Mouse (Mus musculus) kidney, embryonic 16.5 days (tissue): Measurements from ENCODE around the gene Gnrhr. TPM values are rescaled to one million over a fixed set of nuclear protein-coding genes. Genes with fewer than 3 reads are reported as not detected.

ENCODE experiments used
- ATAC-seq: fragments of 200-750 bp; cut with Nextera tagmentation; 2 replicates; pipeline ENCODE4 v1.8.0; 2017; ENCODE audit warnings: moderate TSS enrichment; ENCODE audit not compliant: low FRiP score, low TSS enrichment
- H3K27ac ChIP-seq: fragments of 300-500 bp; sonication (generic); 2 replicates; pipeline ENCODE4 v1.5.1; 2014; ENCODE audit warnings: low read length
- H3K27me3 ChIP-seq: fragments of 300-500 bp; sonication (generic); 2 replicates; pipeline ENCODE4 v1.6.1; 2014; ENCODE audit warnings: low read length, control low read depth, mixed read lengths; ENCODE audit not compliant: insufficient read depth
- H3K36me3 ChIP-seq: fragments of 300-500 bp; sonication (generic); 2 replicates; pipeline ENCODE4 v1.6.1; 2014; ENCODE audit warnings: low read length, control low read depth, mixed read lengths; ENCODE audit not compliant: insufficient read depth
- H3K4me1 ChIP-seq: fragments of 300-500 bp; sonication (generic); 2 replicates; pipeline ENCODE4 v1.6.1; 2014; ENCODE audit warnings: low read length, control low read depth, mixed read lengths; ENCODE audit not compliant: insufficient read depth
- H3K4me2 ChIP-seq: fragments of 300-500 bp; sonication (generic); replicated peaks from 2 replicates; pipeline ENCODE4 v1.6.1; 2014; ENCODE audit warnings: low read depth, low read length
- H3K4me3 ChIP-seq: fragments of 300-500 bp; sonication (generic); 2 replicates; pipeline ENCODE4 v1.5.1; 2014; ENCODE audit warnings: mild to moderate bottlenecking, low read length
- H3K9ac ChIP-seq: fragments of 300-500 bp; sonication (generic); replicated peaks from 2 replicates; pipeline ENCODE4 v1.6.1; 2014; ENCODE audit warnings: low read length
- H3K9me3 ChIP-seq: fragments of 300-500 bp; sonication (generic); 2 replicates; pipeline ENCODE4 v1.6.1; 2016; ENCODE audit warnings: low read length, control low read depth
- WGBS: fragments of 180-500 bp; shearing (Covaris S2); extraction: QIAGEN DNeasy Blood & Tissue Kit; methylation state at CpG from one replicate; pipeline ENCODE4 v1.1.7; 2014; 5-methylcytosine and 5-hydroxymethylcytosine counted together
- polyA plus RNA-seq: library from polyadenylated mRNA; unstranded; fragments of >200 nt; fragmentation: Nextera tagmentation; extraction: Ambion mirVana; gene quantifications from 2 replicates; pipeline ENCODE4 v1.2.1, GENCODE M21; 2015

Gnrhr gene
- polyA plus RNA-seq = not detected in 2 replicates

GRCm38 (mm10) chr5:86197801-86198200, at the start of gene Gnrhr:
Gene Gnrhr, minus strand, starts transcription at chr5:86197901.
- Histone ChIP-seq H3K9ac (no peak within 1 kb of the TSS), H3K27me3 (no peaks in the 10 kb centered on the region), H3K4me2 (no peak within 1 kb of the TSS), H3K4me3 (no peak within 1 kb of the TSS), H3K4me1 (no peaks in the 10 kb centered on the region), H3K27ac (no peak within 1 kb of the TSS), H3K9me3 (no peaks in the 10 kb centered on the region), H3K36me3 (no peaks in the 10 kb centered on the region)
- 90% methylated on average over 10 of the region's 10 CpGs for WGBS
- ATAC-seq = no peak

GRCm38 (mm10) chr5:86246559-86246958, 48.9 kb upstream of the Gnrhr start:
- no peak overlapping the region for H3K4me3 ChIP-seq
- no peaks in the 10 kb centered on the region for H3K27me3 ChIP-seq
- H3K9me3 ChIP-seq = no peaks in the 10 kb centered on the region
- ATAC-seq = no peak
- no peak overlapping the region for H3K27ac ChIP-seq
- WGBS = 92% methylated on average over 11 of the region's 11 CpGs
- H3K36me3 ChIP-seq = no peaks in the 10 kb centered on the region
- no peak overlapping the region for H3K9ac ChIP-seq
- H3K4me2 ChIP-seq = no peak overlapping the region
- H3K4me1 ChIP-seq = no peaks in the 10 kb centered on the region

- Histone ChIP-seq H3K9ac (no peak overlapping the region), H3K4me3 (no peak overlapping the region), H3K36me3 (no peaks in the 10 kb centered on the region), H3K9me3 (no peaks in the 10 kb centered on the region), H3K27ac (no peak overlapping the region), H3K27me3 (no peaks in the 10 kb centered on the region), H3K4me2 (no peak overlapping the region), H3K4me1 (no peaks in the 10 kb centered on the region)
- ATAC-seq = no peak
- WGBS = 62% methylated on average over 1 of the region's 1 CpGs
Observed at GRCm38 (mm10) chr5:86244880-86245279, 47.2 kb upstream of the Gnrhr start.

GRCm38 (mm10) chr5:86244275-86244674, 46.6 kb upstream of the Gnrhr start:
- no peak overlapping the region for H3K27ac ChIP-seq
- H3K27me3 ChIP-seq = no peaks in the 10 kb centered on the region
- H3K9me3 ChIP-seq = no peaks in the 10 kb centered on the region
- no peak overlapping the region for H3K4me2 ChIP-seq
- ATAC-seq = no peak
- no peak overlapping the region for H3K9ac ChIP-seq
- H3K36me3 ChIP-seq = no peaks in the 10 kb centered on the region
- H3K4me1 ChIP-seq = no peaks in the 10 kb centered on the region
- H3K4me3 ChIP-seq = no peak overlapping the region
- WGBS = 81% methylated on average over 3 of the region's 3 CpGs

GRCm38 (mm10) chr5:86227156-86227853, 29.6 kb upstream of the Gnrhr start:
- no peaks in the 10 kb centered on the region for H3K36me3 ChIP-seq
- H3K27me3 ChIP-seq = no peaks in the 10 kb centered on the region
- no peak overlapping the region for H3K27ac ChIP-seq
- no peak overlapping the region for H3K4me2 ChIP-seq
- no peaks in the 10 kb centered on the region for H3K9me3 ChIP-seq
- no peak overlapping the region for H3K9ac ChIP-seq
- no peak overlapping the region for H3K4me3 ChIP-seq
- 68% methylated on average over 5 of the region's 5 CpGs for WGBS
- H3K4me1 ChIP-seq = no peaks in the 10 kb centered on the region
- ATAC-seq = no peak

GRCm38 (mm10) chr5:86191356-86191755, 6.3 kb downstream of the Gnrhr start:
- Histone ChIP-seq H3K4me3 (no peak overlapping the region), H3K36me3 (no peaks in the 10 kb centered on the region), H3K4me1 (no peaks in the 10 kb centered on the region), H3K9ac (no peak overlapping the region), H3K27ac (no peak overlapping the region), H3K4me2 (no peak overlapping the region), H3K27me3 (no peaks in the 10 kb centered on the region), H3K9me3 (no peaks in the 10 kb centered on the region)
- 16% methylated on average over 4 of the region's 4 CpGs for WGBS
- no peak for ATAC-seq

GRCm38 (mm10) chr5:86190770-86191169, 6.9 kb downstream of the Gnrhr start:
- Histone ChIP-seq H3K4me2 (no peak overlapping the region), H3K9me3 (no peaks in the 10 kb centered on the region), H3K36me3 (no peaks in the 10 kb centered on the region), H3K4me3 (no peak overlapping the region), H3K27ac (no peak overlapping the region), H3K27me3 (no peaks in the 10 kb centered on the region), H3K9ac (no peak overlapping the region), H3K4me1 (no peaks in the 10 kb centered on the region)
- no peak for ATAC-seq
- whole genome bisulfite sequencing = 28% methylated on average over 5 of the region's 5 CpGs

- Histone ChIP-seq H3K27me3 (no peaks in the 10 kb centered on the region), H3K4me3 (no peak overlapping the region), H3K4me2 (no peak overlapping the region), H3K36me3 (no peaks in the 10 kb centered on the region), H3K9me3 (no peaks in the 10 kb centered on the region), H3K4me1 (no peaks in the 10 kb centered on the region), H3K9ac (no peak overlapping the region), H3K27ac (no peak overlapping the region)
- ATAC-seq = no peak
- WGBS = 51% methylated on average over 15 of the region's 15 CpGs
Observed at GRCm38 (mm10) chr5:86190290-86190689, 7.4 kb downstream of the Gnrhr start.

GRCm38 (mm10) chr5:86187441-86187840, 10.3 kb downstream of the Gnrhr start:
- no peak overlapping the region for H3K27ac ChIP-seq
- no peaks in the 10 kb centered on the region for H3K27me3 ChIP-seq
- H3K36me3 ChIP-seq = no peaks in the 10 kb centered on the region
- WGBS = 79% methylated on average over 6 of the region's 6 CpGs
- no peak overlapping the region for H3K9ac ChIP-seq
- no peak overlapping the region for H3K4me3 ChIP-seq
- no peak for ATAC-seq
- no peaks in the 10 kb centered on the region for H3K4me1 ChIP-seq
- no peaks in the 10 kb centered on the region for H3K9me3 ChIP-seq
- no peak overlapping the region for H3K4me2 ChIP-seq

GRCm38 (mm10) chr5:86173778-86174177, 23.9 kb downstream of the Gnrhr start:
- Histone ChIP-seq H3K36me3 (no peaks in the 10 kb centered on the region), H3K4me1 (peaks cover 6% of the 10 kb centered on the region; the same call in 1 of the 2 replicates), H3K4me2 (no peak overlapping the region), H3K9ac (no peak overlapping the region), H3K27ac (no peak overlapping the region), H3K4me3 (no peak overlapping the region), H3K27me3 (no peaks in the 10 kb centered on the region), H3K9me3 (no peaks in the 10 kb centered on the region)
- WGBS = 57% methylated on average over 2 of the region's 2 CpGs
- ATAC-seq = no peak
